Mouse (Mus musculus) liver, embryonic 12.5 days (tissue): Measurements from ENCODE around the gene Ccdc114. TPM values are rescaled to one million over a fixed set of nuclear protein-coding genes. Genes with fewer than 3 reads are reported as not detected.

Experiments
- ATAC-seq: fragments of 200-750 bp; cut with Nextera tagmentation; 2 replicates; pipeline ENCODE4 v1.8.0; 2017; ENCODE audit warnings: moderate number of reproducible peaks, mild to moderate bottlenecking, moderate library complexity
- H3K27ac ChIP-seq: fragments of 300-500 bp; sonication (generic); 2 replicates; pipeline ENCODE4 v1.5.1; 2016; ENCODE audit warnings: mild to moderate bottlenecking
- H3K27me3 ChIP-seq: fragments of 300-500 bp; sonication (generic); replicated peaks from 2 replicates; pipeline ENCODE4 v1.6.1; 2016; ENCODE audit warnings: mild to moderate bottlenecking, moderate library complexity
- H3K36me3 ChIP-seq: fragments of 300-500 bp; sonication (generic); 2 replicates; pipeline ENCODE4 v1.6.1; 2016; ENCODE audit warnings: mild to moderate bottlenecking, moderate library complexity
- H3K4me1 ChIP-seq: fragments of 300-500 bp; sonication (generic); 2 replicates; pipeline ENCODE4 v1.6.1; 2016
- H3K4me2 ChIP-seq: fragments of 300-500 bp; sonication (generic); 2 replicates; pipeline ENCODE4 v1.6.1; 2016; ENCODE audit warnings: mild to moderate bottlenecking, moderate library complexity
- H3K4me3 ChIP-seq: fragments of 300-500 bp; sonication (generic); 2 replicates; pipeline ENCODE4 v1.5.1; 2016; ENCODE audit warnings: mild to moderate bottlenecking, moderate library complexity
- H3K9ac ChIP-seq: fragments of 300-500 bp; sonication (generic); 2 replicates; pipeline ENCODE4 v1.6.1; 2016; ENCODE audit warnings: mild to moderate bottlenecking, moderate library complexity
- H3K9me3 ChIP-seq: fragments of 300-500 bp; sonication (generic); replicated peaks from 2 replicates; pipeline ENCODE4 v1.6.1; 2016; ENCODE audit warnings: mild to moderate bottlenecking, moderate library complexity
- WGBS: fragments of 180-500 bp; shearing (Covaris S2); methylation state at CpG from one replicate; pipeline ENCODE4 v1.1.7; 2016; ENCODE audit not compliant: insufficient replicate concordance; 5-methylcytosine and 5-hydroxymethylcytosine counted together
- polyA plus RNA-seq: library from polyadenylated mRNA; unstranded; fragments of >200 nt; fragmentation: Nextera tagmentation; extraction: Ambion mirVana; gene quantifications from 2 replicates; pipeline ENCODE4 v1.2.1, GENCODE M21; 2016

The Ccdc114 gene
- polyA plus RNA-seq, 1 experiment from 2014 or later = 1.6 TPM

DNA sequence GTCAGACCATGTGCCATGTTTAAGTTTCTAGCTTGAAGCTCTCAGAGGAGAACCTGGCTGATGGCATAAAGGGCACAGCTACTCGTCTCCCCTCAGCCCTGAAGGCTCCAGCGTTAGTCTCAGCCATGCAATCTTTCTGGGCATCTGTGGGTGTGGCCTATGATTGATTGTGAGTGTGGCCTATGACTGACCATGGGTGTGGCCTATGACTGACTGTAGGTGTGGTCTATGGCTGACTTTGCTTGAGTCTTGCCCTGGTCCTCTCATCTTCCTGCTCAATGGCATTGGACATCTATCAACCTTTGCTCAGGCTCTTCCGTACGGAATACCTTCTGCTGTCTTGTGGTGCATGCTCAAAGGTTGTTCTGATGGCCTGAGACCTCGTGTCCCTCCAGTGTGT is 22.3 kb upstream of the Ccdc114 start:
- Histone ChIP-seq H3K4me2 (peak overlapping the region; percentile 30; the same call in 1 of the 2 replicates), H3K4me1 (peaks cover 28% of the 10 kb centered on the region), H3K27ac (no peak overlapping the region), H3K27me3 (no peaks in the 10 kb centered on the region), H3K9me3 (peaks cover 10% of the 10 kb centered on the region), H3K36me3 (peaks cover 9% of the 10 kb centered on the region), H3K9ac (no peak overlapping the region), H3K4me3 (no peak overlapping the region)
- 42% methylated on average over 5 of the region's 5 CpGs for WGBS
- peak; percentile 54 for ATAC-seq

DNA sequence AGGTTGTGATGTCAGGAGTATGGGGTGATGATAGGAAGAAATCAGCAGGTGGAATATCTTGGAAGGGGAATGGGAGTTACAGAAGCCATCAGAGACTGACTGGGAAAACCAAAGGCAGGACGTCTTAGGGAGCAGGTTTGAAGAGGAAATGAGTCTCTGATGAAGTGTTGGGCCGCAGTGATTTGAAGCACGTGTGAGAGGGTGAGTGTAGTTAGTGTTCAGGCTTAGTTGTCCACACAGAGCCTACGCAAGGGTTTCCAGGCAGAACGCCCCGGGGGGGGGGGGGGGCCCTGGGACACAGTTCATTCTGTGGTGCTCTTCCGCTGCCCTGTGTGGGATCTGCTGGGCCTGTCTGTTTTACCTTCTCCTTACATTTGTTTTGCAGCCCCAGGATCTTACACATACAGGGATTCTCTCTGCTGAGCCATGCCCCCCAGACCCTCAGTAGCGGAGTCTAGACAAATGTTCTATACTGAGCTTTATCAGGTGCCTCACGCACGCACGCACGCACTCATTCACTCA is 21.3 kb upstream of the Ccdc114 start:
- 72% methylated on average over 11 of the region's 12 CpGs for WGBS
- no peak for ATAC-seq
- peaks cover 16% of the 10 kb centered on the region for H3K36me3 ChIP-seq
- H3K27ac ChIP-seq = no peak overlapping the region
- no peak overlapping the region for H3K4me2 ChIP-seq
- H3K9ac ChIP-seq = no peak overlapping the region
- H3K9me3 ChIP-seq = peaks cover 10% of the 10 kb centered on the region
- no peaks in the 10 kb centered on the region for H3K27me3 ChIP-seq
- H3K4me3 ChIP-seq = no peak overlapping the region
- H3K4me1 ChIP-seq = peaks cover 22% of the 10 kb centered on the region

DNA sequence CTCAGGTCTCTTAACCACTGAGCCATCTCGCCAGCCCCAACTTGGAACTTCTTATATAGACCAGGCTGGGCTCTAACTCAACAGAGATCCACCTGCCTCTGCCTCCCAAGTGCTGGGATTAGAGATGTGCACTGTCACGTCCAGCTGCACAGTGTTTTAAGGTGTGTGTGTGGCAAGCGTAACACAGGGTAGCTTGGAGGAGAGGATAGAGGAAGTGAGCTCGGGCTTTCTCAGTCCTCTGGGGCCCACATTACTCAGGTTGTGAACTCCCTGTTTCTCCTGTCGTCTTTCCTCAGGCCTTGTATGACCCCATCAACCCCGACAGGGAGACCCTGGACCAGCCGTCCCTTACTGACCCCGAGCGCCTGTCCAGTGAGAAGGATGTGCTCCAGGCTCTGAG is 17.2 kb upstream of the Ccdc114 start:
- peaks cover 3% of the 10 kb centered on the region for H3K4me1 ChIP-seq
- ATAC-seq = no peak

DNA sequence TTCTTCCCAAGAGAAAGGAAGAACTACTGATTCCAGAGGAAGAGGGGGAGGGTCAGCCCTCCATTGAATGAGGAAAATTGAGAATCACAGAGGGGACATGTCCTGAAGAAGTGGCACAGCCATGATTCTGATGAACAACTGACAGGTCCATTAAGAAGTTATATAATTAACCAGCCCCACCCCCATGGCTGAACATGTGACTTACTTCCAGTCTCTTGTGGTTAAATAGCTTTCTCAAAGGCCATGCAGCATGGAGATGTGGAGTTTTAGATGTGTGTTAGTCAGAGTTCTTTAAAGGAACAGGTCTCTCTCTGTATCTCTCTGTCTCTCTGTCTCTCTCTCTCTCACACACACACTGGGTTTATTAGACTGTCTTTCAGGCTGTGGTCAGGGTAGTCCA is 15.5 kb upstream of the Ccdc114 start:
- Histone ChIP-seq H3K27ac (no peak overlapping the region), H3K9me3 (peaks cover 8% of the 10 kb centered on the region), H3K27me3 (no peaks in the 10 kb centered on the region), H3K9ac (no peak overlapping the region), H3K36me3 (peaks cover 55% of the 10 kb centered on the region), H3K4me3 (no peak overlapping the region), H3K4me2 (no peak overlapping the region), H3K4me1 (no peaks in the 10 kb centered on the region)
- ATAC-seq = no peak

More for the DNA sequence above, 17.2 kb upstream of the Ccdc114 start:
- Histone ChIP-seq H3K9ac (no peak overlapping the region), H3K27ac (no peak overlapping the region), H3K27me3 (no peaks in the 10 kb centered on the region), H3K36me3 (peaks cover 46% of the 10 kb centered on the region), H3K4me3 (no peak overlapping the region), H3K9me3 (peaks cover 10% of the 10 kb centered on the region), H3K4me2 (no peak overlapping the region)
- WGBS = 67% methylated on average over 9 of the region's 9 CpGs

DNA sequence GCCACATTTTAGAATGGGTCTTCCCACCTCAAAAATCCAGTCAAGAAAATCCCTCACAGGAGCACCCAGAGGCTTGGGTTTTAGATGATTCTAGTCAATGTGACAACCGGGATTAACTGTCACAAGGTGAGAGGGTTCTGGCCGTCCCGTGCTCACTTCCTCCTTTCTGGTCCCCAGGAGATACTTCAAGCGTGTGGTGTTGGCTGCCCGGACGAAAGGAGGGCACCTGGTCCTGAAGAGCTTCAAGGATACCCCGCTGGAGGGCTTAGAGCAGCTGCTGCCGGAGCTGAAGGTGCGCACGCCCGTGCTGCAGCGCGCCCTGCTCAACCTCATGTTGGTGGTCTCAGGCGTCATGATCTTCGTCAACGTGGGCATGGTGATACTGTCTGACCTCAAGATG is 14.7 kb upstream of the Ccdc114 start:
- H3K27me3 ChIP-seq = no peaks in the 10 kb centered on the region
- H3K27ac ChIP-seq = no peak overlapping the region
- no peak overlapping the region for H3K4me3 ChIP-seq
- peaks cover 56% of the 10 kb centered on the region for H3K36me3 ChIP-seq
- no peaks in the 10 kb centered on the region for H3K4me1 ChIP-seq
- ATAC-seq = no peak
- no peak overlapping the region for H3K9ac ChIP-seq
- H3K9me3 ChIP-seq = peaks cover under 1% of the 10 kb centered on the region; the same call in 1 of the 2 replicates
- 83% methylated on average over 16 of the region's 16 CpGs for WGBS
- no peak overlapping the region for H3K4me2 ChIP-seq

DNA sequence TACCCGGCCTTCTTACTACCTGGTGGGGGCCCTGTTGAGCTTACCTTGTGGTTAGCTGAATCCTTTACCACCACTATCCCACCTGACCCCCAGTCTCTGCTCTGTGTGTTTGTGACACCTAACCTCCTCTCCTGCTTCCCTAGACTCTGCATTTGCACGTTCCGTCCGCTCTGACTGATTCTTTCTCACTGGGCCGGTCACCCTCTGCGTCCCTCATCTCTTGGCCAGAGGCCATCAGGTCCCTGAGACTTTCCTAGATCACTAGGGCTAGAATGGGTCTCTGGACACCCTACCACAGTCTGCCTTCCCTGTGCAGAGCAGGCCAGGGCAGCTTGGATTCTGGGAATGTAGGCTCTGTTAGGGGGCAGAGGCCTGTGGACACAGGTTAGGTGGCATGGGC is 9.8 kb upstream of the Ccdc114 start:
- 82% methylated on average over 6 of the region's 6 CpGs for WGBS
- ATAC-seq = no peak

DNA sequence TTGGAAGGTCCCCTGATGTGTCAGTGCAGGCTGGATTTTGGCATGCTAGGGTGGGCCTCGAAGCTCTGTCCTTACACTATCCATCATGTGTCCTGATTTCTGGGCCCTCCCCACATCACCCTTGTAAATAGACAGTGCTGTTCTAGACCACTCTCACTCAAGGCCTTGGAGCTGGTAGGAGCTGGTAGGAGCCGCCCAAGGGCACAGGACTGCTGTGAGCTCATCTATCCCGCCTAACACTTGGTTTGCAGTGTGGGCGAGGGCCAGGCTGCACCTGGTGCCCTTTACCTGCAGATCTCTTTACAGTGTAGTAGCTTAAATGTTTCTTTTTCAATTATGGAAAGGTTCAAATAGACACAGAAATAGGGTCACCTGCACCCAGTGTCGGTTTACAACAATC is 8.9 kb upstream of the Ccdc114 start:
- H3K36me3 ChIP-seq = peaks cover 57% of the 10 kb centered on the region
- 60% methylated on average over 5 of the region's 5 CpGs for WGBS
- H3K4me2 ChIP-seq = no peak overlapping the region
- ATAC-seq = no peak
- peaks cover 38% of the 10 kb centered on the region for H3K4me1 ChIP-seq
- H3K9ac ChIP-seq = no peak overlapping the region
- no peaks in the 10 kb centered on the region for H3K9me3 ChIP-seq
- H3K4me3 ChIP-seq = no peak overlapping the region
- no peak overlapping the region for H3K27ac ChIP-seq
- H3K27me3 ChIP-seq = no peaks in the 10 kb centered on the region

More for the DNA sequence above, 9.8 kb upstream of the Ccdc114 start:
- peaks cover 28% of the 10 kb centered on the region for H3K4me1 ChIP-seq
- no peaks in the 10 kb centered on the region for H3K9me3 ChIP-seq
- H3K36me3 ChIP-seq = peaks cover 64% of the 10 kb centered on the region
- no peak overlapping the region for H3K9ac ChIP-seq
- no peak overlapping the region for H3K27ac ChIP-seq
- H3K4me2 ChIP-seq = no peak overlapping the region
- H3K27me3 ChIP-seq = no peaks in the 10 kb centered on the region
- H3K4me3 ChIP-seq = no peak overlapping the region

DNA sequence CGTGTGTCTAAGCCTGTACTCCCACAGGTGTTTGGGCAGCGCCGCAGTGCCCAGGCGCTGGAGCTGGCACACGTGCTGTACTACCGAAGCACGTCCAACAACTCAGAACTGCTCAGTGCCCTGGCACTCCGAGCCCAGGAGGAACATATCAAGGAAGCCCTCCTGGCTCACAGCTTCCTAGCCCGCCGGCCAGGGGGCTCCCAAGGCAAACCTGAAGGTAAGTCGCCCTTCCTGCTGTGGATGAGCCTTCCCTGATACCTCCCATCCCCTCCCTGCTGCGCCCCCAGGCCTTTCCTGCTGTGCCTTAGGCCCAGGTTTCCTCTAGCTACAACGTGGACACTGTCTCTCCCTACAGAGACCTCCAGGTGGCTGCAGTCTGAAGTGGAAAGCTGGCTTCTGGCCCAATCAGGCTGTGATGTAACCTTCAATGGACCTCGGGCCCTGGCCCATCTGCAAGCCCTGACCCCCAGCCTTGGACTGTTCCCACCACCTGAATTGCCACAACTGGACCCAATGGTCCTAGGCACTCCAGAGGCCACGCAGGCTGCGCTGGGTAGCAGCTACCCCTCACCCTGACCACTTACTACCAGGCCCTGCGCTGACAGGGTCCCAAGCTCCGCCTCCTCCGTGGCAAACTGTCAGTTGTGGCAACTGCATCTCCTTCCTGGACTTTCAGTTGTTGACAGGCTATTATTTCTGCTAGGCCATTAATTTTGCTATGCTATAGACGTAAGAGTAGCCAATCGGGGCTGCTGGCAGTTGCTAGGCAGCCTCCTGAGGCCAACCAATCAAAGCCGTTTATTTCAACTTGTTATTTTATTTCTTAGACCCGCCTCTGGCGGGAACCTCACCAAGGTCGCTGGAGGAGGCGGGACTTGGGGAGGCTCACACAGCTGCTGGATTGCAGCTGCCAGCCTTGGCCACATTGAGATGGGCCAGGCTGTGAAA is 7.5 kb upstream of the Ccdc114 start:
- WGBS = 44% methylated on average over 26 of the region's 26 CpGs
- H3K27ac ChIP-seq = peak overlapping the region; percentile 66
- H3K4me1 ChIP-seq = peaks cover 51% of the 10 kb centered on the region
- H3K36me3 ChIP-seq = peaks cover 43% of the 10 kb centered on the region
- peak; percentile 36; the same call in 1 of the 2 replicates for ATAC-seq
- no peaks in the 10 kb centered on the region for H3K27me3 ChIP-seq
- H3K4me2 ChIP-seq = peak overlapping the region; percentile 53
- no peaks in the 10 kb centered on the region for H3K9me3 ChIP-seq
- peak overlapping the region; percentile 24 for H3K4me3 ChIP-seq
- H3K9ac ChIP-seq = peak overlapping the region; percentile 49; the same call in 1 of the 2 replicates

DNA sequence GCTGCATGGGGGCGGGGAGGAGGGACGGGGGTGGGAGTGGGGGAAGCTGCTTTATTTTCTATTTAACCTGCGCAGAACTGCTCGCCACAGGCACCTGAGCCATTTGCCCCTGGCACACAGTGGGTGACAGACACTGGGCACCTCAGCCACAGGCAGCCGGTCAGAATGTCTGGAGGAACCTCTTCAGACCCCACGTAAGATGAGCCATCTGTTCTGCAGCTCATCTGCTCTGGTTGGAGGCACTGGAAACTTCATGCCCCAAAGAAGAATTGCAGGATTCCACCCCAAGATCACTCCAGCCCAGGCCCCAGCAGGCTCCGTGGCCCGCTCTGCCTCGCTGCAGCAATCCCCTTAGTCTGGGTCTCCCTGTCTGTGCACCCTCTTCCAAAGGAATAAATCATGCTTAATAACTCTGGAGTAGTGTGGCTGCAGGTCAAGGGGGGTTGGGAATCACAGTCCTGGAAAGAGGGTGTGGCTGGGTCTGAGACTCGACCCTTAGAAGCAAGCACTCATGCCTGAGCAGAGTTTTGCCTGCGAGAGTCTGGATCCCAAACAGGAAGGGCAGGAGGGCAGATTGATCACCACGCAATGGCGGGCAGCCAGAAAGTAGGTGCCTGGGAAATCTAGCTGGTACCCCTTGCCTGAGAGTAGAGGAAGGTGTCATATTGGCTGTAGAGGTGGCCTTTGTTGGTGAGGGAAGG is 6.7 kb upstream of the Ccdc114 start:
- WGBS = 48% methylated on average over 13 of the region's 13 CpGs

DNA sequence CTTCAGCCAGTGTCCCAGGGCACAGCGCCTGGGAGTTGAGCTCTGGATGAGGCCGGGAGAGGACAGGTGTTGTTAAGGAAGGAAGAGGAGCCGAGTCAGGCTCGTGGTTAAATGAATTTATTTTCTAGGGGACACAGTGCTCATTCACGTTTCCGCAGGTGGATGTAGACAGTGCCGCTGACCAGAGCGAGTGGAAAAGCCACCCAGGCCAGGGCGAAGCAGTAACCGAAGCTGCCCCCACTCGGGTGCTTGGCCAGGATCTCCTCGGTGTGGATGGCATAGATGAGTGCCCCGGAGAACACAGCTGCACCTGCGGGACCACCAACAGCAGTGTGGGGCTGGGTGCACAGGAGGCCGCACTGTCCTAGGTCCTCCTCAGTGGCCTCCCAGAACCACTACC is 5.9 kb upstream of the Ccdc114 start:
- H3K9ac ChIP-seq = no peak overlapping the region
- H3K9me3 ChIP-seq = no peaks in the 10 kb centered on the region
- H3K4me1 ChIP-seq = peaks cover 67% of the 10 kb centered on the region
- peak overlapping the region; percentile 66; the same call in 1 of the 2 replicates for H3K27ac ChIP-seq
- no peaks in the 10 kb centered on the region for H3K27me3 ChIP-seq
- no peak overlapping the region for H3K4me2 ChIP-seq
- no peak overlapping the region for H3K4me3 ChIP-seq
- 84% methylated on average over 15 of the region's 15 CpGs for WGBS
- no peak for ATAC-seq
- peaks cover 40% of the 10 kb centered on the region for H3K36me3 ChIP-seq

More for the DNA sequence above, 6.7 kb upstream of the Ccdc114 start:
- ATAC-seq = no peak
- Histone ChIP-seq H3K9ac (no peak overlapping the region; the same call in 1 of the 2 replicates), H3K4me2 (peak overlapping the region; percentile 53), H3K4me3 (no peak overlapping the region), H3K36me3 (peaks cover 43% of the 10 kb centered on the region), H3K4me1 (peaks cover 59% of the 10 kb centered on the region), H3K27me3 (no peaks in the 10 kb centered on the region), H3K9me3 (no peaks in the 10 kb centered on the region), H3K27ac (peak overlapping the region; percentile 66)

DNA sequence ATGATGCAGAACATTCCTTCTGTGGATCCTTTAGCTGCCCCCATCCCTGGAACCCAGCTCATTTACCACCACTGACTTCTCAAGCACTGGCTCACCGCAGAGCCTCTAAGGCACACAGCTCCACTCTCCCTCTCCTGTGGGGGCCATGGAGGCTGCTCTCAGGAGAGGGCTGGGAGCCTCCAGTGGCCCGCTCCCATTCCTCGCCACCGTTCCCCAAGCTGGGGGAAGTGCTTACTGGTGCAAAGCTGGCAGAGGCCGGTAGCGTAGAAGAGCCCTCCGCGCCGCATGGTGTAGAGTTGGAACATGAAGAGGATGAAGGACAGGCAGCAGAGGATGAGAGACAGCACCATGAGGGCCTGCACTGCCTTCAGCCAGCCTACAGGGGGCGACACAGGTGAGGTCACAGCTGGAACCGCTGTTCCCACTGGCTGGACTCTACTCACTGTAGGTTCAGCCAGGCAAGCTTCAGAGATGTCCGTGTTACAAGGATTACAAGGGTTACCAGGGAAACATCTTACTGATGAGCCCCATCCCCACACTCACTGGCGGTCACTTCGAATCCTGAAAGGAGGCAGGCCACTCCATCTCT is 4.7 kb upstream of the Ccdc114 start:
- 0 out of 2 replicates have a peak overlapping the region, but pooled peaks have one; percentile 90 for H3K27ac ChIP-seq

More for the DNA sequence above, 4.7 kb upstream of the Ccdc114 start:
- Histone ChIP-seq H3K36me3 (peaks cover 27% of the 10 kb centered on the region), H3K9ac (no peak overlapping the region), H3K4me2 (peak overlapping the region; percentile 81; the same call in 1 of the 2 replicates), H3K9me3 (no peaks in the 10 kb centered on the region), H3K27me3 (no peaks in the 10 kb centered on the region), H3K4me1 (peaks cover 79% of the 10 kb centered on the region), H3K4me3 (no peak overlapping the region)
- WGBS = 73% methylated on average over 14 of the region's 14 CpGs
- no peak for ATAC-seq
